Comparison of ENCODE assay signal across 17 mouse cellular contexts in genomic region chr5:97154688-97155087, GRCm38 (mm10). TPM values are rescaled to one million over a fixed set of nuclear protein-coding genes. Genes with fewer than 3 reads are reported as not detected.
DNase-seq lines count a peak whose midpoint lies in the region; ATAC-seq and TF ChIP-seq lines count a peak whose summit lies in the region.
"Had no signal": no experiment of that assay in that cellular context is flagged by ENCODE, and none has a peak within 500 bp of the region (broad histone marks: within the 10 kb centered on the region; RNA-seq: fewer than 3 reads in every experiment).

No protein-coding gene starts in this region.

- no peak overlapping the region for H3K4me2 ChIP-seq in kidney, postnatal 0 days (ENCODE audit: low read length)
- H3K4me2 ChIP-seq: embryonic facial prominence, embryonic 13.5 days; forebrain, embryonic 15.5 days; lung, embryonic 15.5 days; midbrain, embryonic 15.5 days had no signal

- no peak overlapping the region for H3K27ac ChIP-seq in kidney, postnatal 0 days
- no peak overlapping the region for H3K27ac ChIP-seq in cerebellum, adult 2 months (ENCODE audit: insufficient read depth, low read length)
- H3K27ac ChIP-seq: embryonic facial prominence, embryonic 13.5 days; forebrain, embryonic 15.5 days; heart, embryonic 10.5 days; lung, embryonic 15.5 days; midbrain, embryonic 15.5 days had no signal

- H3K9me3 ChIP-seq in kidney, postnatal 0 days (replicated peaks; ENCODE audit: low read length): no peaks in the 10 kb centered on the region
- H3K9me3 ChIP-seq: embryonic facial prominence, embryonic 13.5 days; forebrain, embryonic 15.5 days; heart, embryonic 10.5 days; lung, embryonic 15.5 days; midbrain, embryonic 15.5 days had no signal

- WGBS in kidney, postnatal 0 days: 32% methylated on average over 1 of the region's 1 CpGs
- WGBS in cerebellum, adult 2 months: 4% methylated on average over 1 of the region's 1 CpGs

- H3K27me3 ChIP-seq in kidney, postnatal 0 days (ENCODE audit: insufficient read depth, low read length): no peaks in the 10 kb centered on the region
- no peaks in the 10 kb centered on the region for H3K27me3 ChIP-seq in cerebellum, adult 2 months (ENCODE audit: control insufficient read depth, insufficient read depth, low read length)
- H3K27me3 ChIP-seq: embryonic facial prominence, embryonic 13.5 days; forebrain, embryonic 15.5 days; lung, embryonic 15.5 days; midbrain, embryonic 15.5 days had no signal

- H3K9ac ChIP-seq in kidney, postnatal 0 days (ENCODE audit: low read depth, low read length): no peak overlapping the region
- H3K9ac ChIP-seq: embryonic facial prominence, embryonic 13.5 days; forebrain, embryonic 15.5 days; lung, embryonic 15.5 days; midbrain, embryonic 15.5 days had no signal

- intact Hi-C loops in heart, postnatal 10 days (cut with DNase I): no loop called here

- TF ChIP-seq POLR2A in cerebellum, adult 2 months (IDR thresholded peaks at IDR 0.05; ENCODE audit: borderline replicate concordance, insufficient read depth, low read length): no peak

- peak; percentile 7 for DNase-seq in kidney, postnatal 0 days (ENCODE audit: low spot score)
- DNase-seq in kidney, postnatal 10 days: no peak
- DNase-seq in 3T3-L1 (ENCODE audit: low read depth, low spot score): peak; percentile 3
- DNase-seq in Muller cell, postnatal 12 days (ENCODE audit: inconsistent ontology term): peak; percentile 86
- DNase-seq in cerebellum, adult 2 months: peak; percentile 22 to 71
- DNase-seq in heart, postnatal 10 days: no peak
- no peak for DNase-seq in spleen, postnatal 4 days (ENCODE audit: low spot score in 2 of 2)
- no peak for DNase-seq in left cerebral cortex, adult 18-20 months (ENCODE audit: low spot score in 2 of 2)
- DNase-seq: gastrocnemius, postnatal 14 days; heart, postnatal 36 days; kidney, adult 9 months; right cerebral cortex, postnatal 14 days had no signal

- TF ChIP-seq CTCF in kidney, postnatal 0 days (IDR thresholded peaks at IDR 0.05; ENCODE audit: low read depth): no peak
- peak; percentile 33; the same call in 1 of the 2 replicates for TF ChIP-seq CTCF in cerebellum, adult 2 months (IDR thresholded peaks at IDR 0.05; ENCODE audit: borderline replicate concordance, insufficient read depth, low read depth, low read length)

- no peak overlapping the region for H3K4me3 ChIP-seq in kidney, postnatal 0 days (replicated peaks; ENCODE audit: low read depth, low read length)
- no peak overlapping the region for H3K4me3 ChIP-seq in cerebellum, adult 2 months (replicated peaks; ENCODE audit: insufficient read depth, low read depth, low read length)
- H3K4me3 ChIP-seq: embryonic facial prominence, embryonic 13.5 days; forebrain, embryonic 15.5 days; heart, embryonic 10.5 days; lung, embryonic 15.5 days; midbrain, embryonic 15.5 days had no signal

- ATAC-seq in kidney, postnatal 0 days (replicated peaks; ENCODE audit: low FRiP score, low read depth): no peak
- ATAC-seq: forebrain, embryonic 15.5 days; midbrain, embryonic 15.5 days had no signal

- no peaks in the 10 kb centered on the region for H3K36me3 ChIP-seq in kidney, postnatal 0 days (ENCODE audit: insufficient read depth, low read length)
- H3K36me3 ChIP-seq: embryonic facial prominence, embryonic 13.5 days; forebrain, embryonic 15.5 days; heart, embryonic 10.5 days; lung, embryonic 15.5 days; midbrain, embryonic 15.5 days had no signal

- no peaks in the 10 kb centered on the region for H3K4me1 ChIP-seq in kidney, postnatal 0 days (replicated peaks; ENCODE audit: insufficient read depth, low read length)
- no peaks in the 10 kb centered on the region for H3K4me1 ChIP-seq in cerebellum, adult 2 months (ENCODE audit: control insufficient read depth, insufficient read depth, low read length)
- H3K4me1 ChIP-seq: embryonic facial prominence, embryonic 13.5 days; forebrain, embryonic 15.5 days; heart, embryonic 10.5 days; lung, embryonic 15.5 days; midbrain, embryonic 15.5 days had no signal

RNA-seq across cellular contexts. Expression of gene Paqr3, which starts 43.3 kb away (rescaled TPM):
- 3.2 and 3.3 TPM in 2 replicates for polyA plus RNA-seq in kidney, postnatal 0 days (2015; fragmentation: Nextera tagmentation; extraction: Ambion mirVana)
- 14.6 and 16.5 TPM in 2 replicates for polyA plus RNA-seq in cerebellum, adult 2 months (2012; rRNA removed)
- total RNA-seq in heart, postnatal 10 days (2021): 1 to 10 TPM; 2.4 to 3.5 TPM
- total RNA-seq in left cerebral cortex, adult 18-20 months (2021): 10 to 100 TPM; 21.0 to 25.0 TPM

Comparison
In these comparisons a context has a peak if more than half of its experiments do, and no peak if none do; other contexts are left out.
1. DNase-seq: peak in kidney, postnatal 0 days (single experiment), 3T3-L1 (single experiment), Muller cell, postnatal 12 days (single experiment) and cerebellum, adult 2 months (2 of 2); none in kidney, postnatal 10 days (single experiment), heart, postnatal 10 days (0 of 2), spleen, postnatal 4 days (0 of 2) and left cerebral cortex, adult 18-20 months (0 of 2).
2. RNA of gene Paqr3, which starts 43.3 kb away (total RNA-seq): 21.0 to 25.0 TPM in left cerebral cortex, adult 18-20 months; 2.4 to 3.5 TPM in heart, postnatal 10 days; every median in the first group is over 4 times any median in the second.